Mouse (Mus musculus): ENCODE data around the gene Sec22b.

Gene Sec22b

GRCm38 (mm10) chr3:97940511-97941204 lies 39.7 kb downstream of the Sec22b start:
- no peak for DNase-seq (ENCODE audit: low spot score)

GRCm38 (mm10) chr3:97941440-97942259 lies 40.7 kb downstream of the Sec22b start:
- DNase-seq (ENCODE audit: low spot score): no peak

DNA sequence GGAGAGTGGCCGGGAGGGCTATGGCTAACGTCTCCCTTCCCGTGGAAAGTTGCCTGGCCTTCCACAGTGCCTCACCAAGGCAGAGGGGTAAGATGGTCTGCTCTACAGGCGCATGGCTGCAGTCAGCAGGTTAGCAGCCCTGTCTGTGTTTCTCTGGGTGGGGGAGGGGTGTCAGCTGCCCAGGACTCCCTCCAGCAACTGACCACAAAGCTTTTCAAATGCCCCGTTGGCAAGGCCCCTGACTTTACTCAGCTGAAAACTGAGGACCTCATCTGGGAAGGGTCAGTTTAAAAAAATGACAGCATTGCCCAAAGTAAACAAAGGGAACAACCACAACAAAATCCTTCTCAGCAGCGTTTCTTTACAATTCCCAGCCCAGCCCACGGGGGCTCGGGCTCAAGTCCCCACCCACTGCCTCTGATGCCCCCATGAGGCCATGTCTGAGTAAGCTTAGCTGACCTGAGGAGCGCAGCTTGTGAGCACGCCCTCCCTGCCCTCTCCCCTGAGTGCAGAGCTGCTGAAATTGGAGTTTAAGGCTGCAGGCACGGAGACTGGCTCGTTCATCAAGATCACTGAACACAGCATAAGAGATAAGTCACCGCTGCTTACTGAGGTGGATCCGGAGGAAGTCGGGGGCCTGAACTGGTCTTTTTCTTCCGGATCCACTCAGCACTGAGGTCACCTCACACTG lies 41.4 kb downstream of the Sec22b start:
- no peak for DNase-seq (ENCODE audit: low spot score)

DNA sequence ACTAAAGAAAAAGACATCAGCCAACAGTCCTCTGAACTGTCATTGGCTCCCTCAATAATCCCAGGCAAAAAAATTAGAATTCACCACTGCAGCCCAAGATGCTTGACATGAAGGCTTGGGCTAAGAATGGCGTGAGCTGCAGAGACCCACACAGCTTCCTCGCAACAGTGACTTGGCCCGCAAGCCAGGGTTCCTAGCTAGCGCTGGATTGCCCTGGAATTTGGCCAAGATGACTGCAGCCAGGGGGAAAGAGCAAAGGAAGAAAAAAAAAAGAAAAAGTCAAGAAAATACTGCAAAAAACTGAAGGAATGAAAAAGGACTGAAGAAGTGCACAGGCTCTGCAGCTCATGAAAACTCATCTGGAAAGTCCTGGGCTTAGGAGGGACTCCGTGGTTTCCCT lies 43.5 kb downstream of the Sec22b start:
- DNase-seq (ENCODE audit: low spot score): no peak

GRCm38 (mm10) chr3:97946439-97946838 lies 45.4 kb downstream of the Sec22b start:
- DNase-seq (ENCODE audit: low spot score): no peak

GRCm38 (mm10) chr3:97948518-97948917 lies 47.5 kb downstream of the Sec22b start:
- DNase-seq (ENCODE audit: low spot score): no peak

- no peak for DNase-seq (ENCODE audit: low spot score)
Measured at GRCm38 (mm10) chr3:97949946-97950345, 49.0 kb downstream of the Sec22b start.

DNA sequence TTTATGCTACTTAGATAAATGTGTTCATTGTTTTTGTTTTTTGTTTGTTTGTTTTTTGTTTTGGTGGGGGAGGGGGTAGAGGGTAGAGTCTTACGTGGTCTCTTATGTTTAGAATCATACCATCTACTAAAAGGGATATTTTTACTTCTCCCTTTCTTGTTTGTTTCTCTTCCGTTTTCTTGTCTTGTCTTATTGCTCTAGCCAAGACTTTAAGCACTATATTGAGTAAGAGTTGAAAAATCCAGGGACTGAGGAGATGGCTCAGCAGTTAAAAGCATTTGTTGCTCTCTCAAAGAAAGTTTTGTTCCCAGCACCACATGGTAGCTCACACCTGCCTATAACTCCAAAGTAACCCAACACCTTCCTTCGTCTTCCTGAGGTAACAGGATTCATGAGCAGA lies 50.1 kb downstream of the Sec22b start:
- DNase-seq (ENCODE audit: low spot score): no peak

DNA sequence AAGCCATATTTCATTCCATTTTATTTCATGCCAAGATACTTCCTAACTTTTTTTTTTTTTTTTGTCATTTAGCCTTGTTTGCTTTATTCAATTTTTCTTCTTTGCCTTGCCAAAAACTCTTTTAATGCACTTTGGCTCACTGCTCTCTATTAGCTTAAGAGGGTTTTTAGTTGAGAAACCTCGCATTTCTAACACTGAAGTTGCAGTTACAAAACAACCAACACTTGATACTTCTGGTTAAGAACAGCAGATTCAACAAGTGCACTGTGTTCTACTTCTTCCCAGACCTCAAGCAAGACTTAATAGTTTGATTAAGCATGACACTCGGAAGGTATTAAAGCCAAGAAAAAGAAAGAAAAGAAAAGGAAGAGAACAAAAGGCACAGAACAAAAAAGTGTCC lies 52.2 kb downstream of the Sec22b start:
- no peak for DNase-seq (ENCODE audit: low spot score)

DNA sequence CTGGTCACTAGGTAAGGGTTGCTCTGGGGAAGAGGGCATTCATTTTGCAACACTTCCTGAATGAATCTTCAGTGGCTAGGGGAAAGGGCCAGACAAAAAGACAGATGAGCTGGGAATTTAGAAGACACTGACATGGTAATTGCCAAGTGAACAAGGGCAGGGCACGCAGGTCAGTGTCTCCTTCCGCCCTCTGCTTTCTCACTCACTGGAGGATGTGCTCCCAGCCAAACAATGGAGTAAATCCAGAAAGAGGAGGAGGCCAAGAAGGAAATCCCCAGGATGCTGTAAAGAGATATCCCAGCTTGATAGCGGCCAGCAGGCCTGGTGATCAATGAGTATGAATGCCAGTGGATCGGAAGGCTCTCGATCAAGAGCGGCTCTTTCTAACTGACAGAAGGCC lies 55.3 kb downstream of the Sec22b start:
- DNase-seq (ENCODE audit: low spot score): no peak

GRCm38 (mm10) chr3:97956926-97957325 lies 55.9 kb downstream of the Sec22b start:
- no peak for DNase-seq (ENCODE audit: low spot score)

DNA sequence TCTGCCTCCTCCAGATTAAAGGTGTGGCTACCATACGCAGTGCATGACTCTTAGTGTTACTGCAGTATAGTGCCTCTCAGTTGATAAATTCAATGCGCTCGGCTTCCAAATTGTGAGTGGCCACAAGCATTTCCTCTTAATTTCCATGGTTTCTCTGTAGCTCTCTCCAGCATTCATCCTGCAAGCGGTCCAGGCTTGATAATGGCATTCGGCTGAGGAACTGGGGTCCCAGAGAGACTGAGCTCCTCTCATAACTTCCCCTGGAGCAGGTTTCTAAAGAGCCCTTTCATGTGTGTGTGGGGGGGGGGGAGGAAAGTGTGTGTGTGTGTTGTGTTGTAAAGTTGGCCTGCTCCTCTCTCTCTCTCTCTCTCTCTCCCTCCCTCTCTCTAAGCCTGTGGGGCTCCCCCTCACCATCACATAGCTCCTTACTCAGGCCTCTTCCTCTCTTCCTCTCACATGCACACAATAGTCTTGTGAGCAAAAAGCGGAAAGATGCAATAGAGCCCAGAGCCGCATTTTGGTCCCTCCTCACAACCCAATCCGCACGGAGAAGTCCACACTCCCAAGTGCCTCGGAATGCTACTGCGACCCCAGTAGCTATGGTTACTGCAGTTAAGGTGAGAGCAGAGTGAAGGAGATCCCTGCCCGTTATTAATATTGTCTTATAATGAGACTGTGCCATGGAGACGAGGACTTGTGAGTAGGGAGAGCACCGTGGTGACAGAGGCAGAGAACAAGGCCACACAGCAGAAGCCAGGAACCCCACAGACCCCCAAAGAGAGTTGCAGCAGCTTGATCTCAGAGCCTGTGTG lies 60.0 kb downstream of the Sec22b start:
- DNase-seq (ENCODE audit: low spot score): no peak

GRCm38 (mm10) chr3:97961962-97962361 lies 61.0 kb downstream of the Sec22b start:
- no peak for DNase-seq (ENCODE audit: low spot score)

DNA sequence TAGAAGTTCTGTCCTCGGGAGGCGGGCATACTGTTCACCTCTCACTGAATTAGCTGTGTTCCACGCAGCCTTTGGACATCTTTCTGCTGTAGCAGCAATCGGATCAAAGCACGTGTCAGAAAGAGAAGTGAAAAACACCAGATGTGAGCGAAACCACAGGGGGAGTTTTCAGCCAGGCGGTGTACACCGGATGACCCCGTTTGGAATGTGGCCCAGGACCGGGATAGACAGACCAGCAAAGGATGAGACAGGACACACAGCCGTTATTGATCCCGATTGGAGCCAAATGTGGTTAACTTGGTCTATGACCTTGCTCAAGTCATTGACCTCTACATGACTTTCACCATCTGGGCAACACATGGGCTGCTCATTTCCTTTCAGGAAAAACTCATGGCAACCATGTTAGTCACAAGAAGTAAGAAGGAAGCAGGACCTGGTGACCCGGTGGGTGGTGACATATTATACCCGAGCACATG lies 63.9 kb downstream of the Sec22b start:
- peak; percentile 34 for DNase-seq (ENCODE audit: low spot score)

DNA sequence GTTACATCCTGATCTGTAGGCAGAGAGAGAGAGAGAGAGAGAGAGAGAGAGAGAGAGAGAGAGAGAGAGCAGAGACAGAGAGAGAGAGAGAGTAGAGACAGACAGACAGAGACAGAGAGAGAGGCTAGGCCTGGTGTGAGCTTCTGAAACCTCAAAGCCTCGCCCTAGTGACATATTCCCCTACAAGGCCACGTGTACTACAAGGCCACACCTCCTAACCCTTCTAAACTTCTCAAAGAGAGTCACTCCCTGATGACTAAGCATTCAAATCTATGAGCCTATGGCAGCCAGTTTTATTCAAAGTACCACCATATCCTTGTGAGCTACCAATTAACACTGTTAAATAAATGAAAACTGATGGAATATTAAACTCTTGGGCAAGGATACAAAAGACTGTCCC lies 66.6 kb downstream of the Sec22b start:
- no peak for DNase-seq (ENCODE audit: low spot score)

GRCm38 (mm10) chr3:97968191-97968590 lies 67.2 kb downstream of the Sec22b start:
- DNase-seq (ENCODE audit: low spot score): no peak

GRCm38 (mm10) chr3:97969019-97969418 lies 68.0 kb downstream of the Sec22b start:
- no peak for DNase-seq (ENCODE audit: low spot score)

DNA sequence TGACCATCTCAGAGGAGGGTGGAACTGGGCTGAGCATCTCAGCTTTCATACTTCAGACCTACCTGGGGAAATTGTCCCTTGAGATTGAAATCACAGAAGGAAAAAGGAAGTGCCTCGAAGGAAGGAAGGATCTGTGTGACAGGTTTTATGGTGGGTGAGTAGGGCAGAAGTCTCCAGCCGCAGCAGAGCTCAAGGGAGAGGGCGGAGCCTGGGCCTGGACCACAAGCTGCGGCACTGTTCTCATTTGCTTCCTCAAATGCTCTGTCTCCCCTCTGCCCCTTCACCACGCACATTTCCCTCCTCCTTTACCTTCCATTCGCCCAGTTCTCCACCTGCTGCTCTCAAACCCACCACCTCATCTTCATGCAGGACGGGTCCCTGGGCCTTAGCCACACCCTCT lies 70.1 kb downstream of the Sec22b start:
- DNase-seq (ENCODE audit: low spot score): no peak

DNA sequence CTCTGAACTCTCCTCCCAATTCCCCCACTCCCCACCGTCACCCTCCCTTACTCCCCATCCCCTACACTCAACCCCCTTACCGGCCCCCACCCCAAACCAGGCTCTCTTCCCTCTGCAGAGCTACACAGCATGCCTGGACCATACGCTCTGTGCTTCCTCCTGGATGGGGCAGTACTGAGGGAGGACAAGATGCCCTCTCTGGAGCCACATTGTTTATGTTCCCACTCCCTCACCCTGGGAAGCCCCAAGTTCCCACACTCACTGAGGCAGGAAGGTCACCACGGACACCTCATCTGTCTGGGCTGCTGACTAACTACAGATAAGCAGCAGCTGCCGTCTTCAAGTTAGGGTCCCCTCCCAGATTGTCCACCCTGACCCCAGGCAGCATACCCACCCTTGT lies 71.2 kb downstream of the Sec22b start:
- DNase-seq (ENCODE audit: low spot score): no peak

DNA sequence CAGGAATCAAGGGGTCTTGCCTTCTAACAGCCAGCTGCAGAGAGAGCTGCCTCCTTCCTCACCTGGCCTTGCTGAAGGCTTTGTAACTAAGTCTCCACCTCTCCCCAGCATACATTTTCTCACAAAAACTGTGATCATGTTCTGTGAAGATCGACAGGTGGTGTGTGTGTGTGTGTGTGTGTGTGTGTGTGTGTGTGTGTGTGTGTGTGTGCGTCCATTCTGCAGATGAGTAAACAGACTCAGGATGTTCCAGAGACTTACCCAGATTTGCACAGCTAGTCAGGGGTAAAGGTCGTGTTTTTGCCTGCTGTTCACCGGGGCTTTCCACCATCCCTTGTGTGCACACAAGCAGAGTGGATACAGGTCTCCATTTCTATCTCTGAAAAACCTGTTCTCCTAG lies 71.7 kb downstream of the Sec22b start:
- no peak for DNase-seq (ENCODE audit: low spot score)
